Mouse (Mus musculus) splenic B cell, adult 2 months (primary cell): Measurements from ENCODE around the gene Cybb.
"Not testable (repeated sequence)": the region's sequence is repeated elsewhere in the genome, so short reads cannot be mapped to it uniquely, and the experiment has no call there.

Source experiments
- DNase-seq: peaks from one replicate; pipeline ENCODE4 v3.0.0-alpha.2; 2011; ENCODE audit warnings: low read depth, low spot score
- H3K27me3 ChIP-seq: 2 replicates; pipeline ENCODE4 v1.6.1; 2012; ENCODE audit warnings: mild to moderate bottlenecking, low read length, moderate library complexity, mixed read lengths; ENCODE audit not compliant: control insufficient read depth, poor library complexity, insufficient read depth, severe bottlenecking
- H3K36me3 ChIP-seq: 2 replicates; pipeline ENCODE4 v1.6.1; 2012; ENCODE audit warnings: mild to moderate bottlenecking, low read length, moderate library complexity, mixed read lengths; ENCODE audit not compliant: control insufficient read depth, poor library complexity, insufficient read depth, severe bottlenecking

The Cybb gene

GRCm38 (mm10) chrX:9487671-9488070, at the start of gene Cybb:
Gene Cybb (minus strand): TSS chrX:9487771.
- Histone ChIP-seq H3K27me3 (no peaks in the 10 kb centered on the region), H3K36me3 (no peaks in the 10 kb centered on the region)
- DNase-seq, result no peak

- no peaks in the 10 kb centered on the region for H3K36me3 ChIP-seq
- H3K27me3 ChIP-seq, result no peaks in the 10 kb centered on the region
- no peak for DNase-seq
Measured at GRCm38 (mm10) chrX:9536881-9537280, 49.3 kb upstream of the Cybb start.

- peak; percentile 77 for DNase-seq
- H3K36me3 ChIP-seq, H3K27me3 ChIP-seq: not testable (repeated sequence)
Measured at GRCm38 (mm10) chrX:9519969-9520368, 32.4 kb upstream of the Cybb start.

GRCm38 (mm10) chrX:9517531-9517930, 30.0 kb upstream of the Cybb start:
- DNase-seq, H3K36me3 ChIP-seq: not testable (repeated sequence)

GRCm38 (mm10) chrX:9475036-9475435, 12.5 kb downstream of the Cybb start:
- H3K27me3 ChIP-seq, H3K36me3 ChIP-seq, DNase-seq: not testable (repeated sequence)

More at GRCm38 (mm10) chrX:9517531-9517930, 30.0 kb upstream of the Cybb start:
- not testable (repeated sequence) for H3K27me3 ChIP-seq

- DNase-seq, result peak; percentile 22
- Histone ChIP-seq H3K27me3 (no peaks in the 10 kb centered on the region), H3K36me3 (no peaks in the 10 kb centered on the region)
Measured at GRCm38 (mm10) chrX:9474440-9474839, 13.1 kb downstream of the Cybb start.

GRCm38 (mm10) chrX:9473768-9474167, 13.8 kb downstream of the Cybb start:
- no peaks in the 10 kb centered on the region for H3K27me3 ChIP-seq
- H3K36me3 ChIP-seq, result no peaks in the 10 kb centered on the region
- peak; percentile 56 for DNase-seq

GRCm38 (mm10) chrX:9470811-9471388, 16.7 kb downstream of the Cybb start:
- peak; percentile 60 for DNase-seq
- Histone ChIP-seq H3K36me3 (no peaks in the 10 kb centered on the region), H3K27me3 (no peaks in the 10 kb centered on the region)

- peak; percentile 68 for DNase-seq
- no peaks in the 10 kb centered on the region for H3K27me3 ChIP-seq
- H3K36me3 ChIP-seq, result 0 out of 2 replicates have a peak, but pooled peaks cover 1% of the 10 kb centered on the region
Measured at GRCm38 (mm10) chrX:9469100-9469499, 18.5 kb downstream of the Cybb start.

GRCm38 (mm10) chrX:9467020-9467419, 20.6 kb downstream of the Cybb start:
- 0 out of 2 replicates have a peak, but pooled peaks cover 1% of the 10 kb centered on the region for H3K36me3 ChIP-seq
- DNase-seq, result peak; percentile 63
- H3K27me3 ChIP-seq, result no peaks in the 10 kb centered on the region

- H3K27me3 ChIP-seq, result no peaks in the 10 kb centered on the region
- H3K36me3 ChIP-seq, result 0 out of 2 replicates have a peak, but pooled peaks cover 1% of the 10 kb centered on the region
- peak; percentile 45 for DNase-seq
Measured at GRCm38 (mm10) chrX:9465890-9466289, 21.7 kb downstream of the Cybb start.

GRCm38 (mm10) chrX:9462671-9463070, 24.9 kb downstream of the Cybb start:
- DNase-seq, result no peak
- 0 out of 2 replicates have a peak, but pooled peaks cover 1% of the 10 kb centered on the region for H3K36me3 ChIP-seq
- H3K27me3 ChIP-seq, result no peaks in the 10 kb centered on the region

GRCm38 (mm10) chrX:9461399-9461798, 26.2 kb downstream of the Cybb start:
- DNase-seq, result no peak
- Histone ChIP-seq H3K27me3 (no peaks in the 10 kb centered on the region), H3K36me3 (0 out of 2 replicates have a peak, but pooled peaks cover 3% of the 10 kb centered on the region)

- Histone ChIP-seq H3K27me3 (no peaks in the 10 kb centered on the region), H3K36me3 (0 out of 2 replicates have a peak, but pooled peaks cover 2% of the 10 kb centered on the region)
- peak; percentile 31 for DNase-seq
Measured at GRCm38 (mm10) chrX:9460387-9460930, 27.1 kb downstream of the Cybb start.

GRCm38 (mm10) chrX:9452375-9452774, 35.2 kb downstream of the Cybb start:
- no peaks in the 10 kb centered on the region for H3K27me3 ChIP-seq
- DNase-seq, result peak; percentile 48

More at GRCm38 (mm10) chrX:9452375-9452774, 35.2 kb downstream of the Cybb start:
- H3K36me3 ChIP-seq, result peaks cover 7% of the 10 kb centered on the region; the same call in 1 of the 2 replicates
